7 mouse cellular contexts compared by ENCODE assay signal in genomic region chr7:49496766-49497425, GRCm38 (mm10).
A peak's percentile ranks its signal among the peaks of the same experiment; 100 is the strongest.
DNase-seq lines count a peak whose midpoint lies in the region; ATAC-seq and TF ChIP-seq lines count a peak whose summit lies in the region.

No protein-coding gene starts in this region.

- no peak for DNase-seq in midbrain, embryonic 11.5 days (ENCODE audit: low spot score, missing footprints)
- DNase-seq in midbrain, postnatal 0 days (ENCODE audit: low spot score): no peak
- DNase-seq in hindbrain, embryonic 11.5 days (ENCODE audit: low spot score): peak; percentile 49
- DNase-seq in gastrocnemius, postnatal 10 days: no peak
- no peak for DNase-seq in cerebellum, adult 11-12 months

- no peaks in the 10 kb centered on the region for H3K36me3 ChIP-seq in midbrain, embryonic 11.5 days (ENCODE audit: control insufficient read depth, insufficient read depth, low read length)
- peaks cover 3% of the 10 kb centered on the region; the same call in 1 of the 2 replicates for H3K36me3 ChIP-seq in midbrain, postnatal 0 days (ENCODE audit: insufficient read depth, low read length)
- H3K36me3 ChIP-seq in embryonic facial prominence, embryonic 13.5 days: peaks cover 4% of the 10 kb centered on the region; the same call in 1 of the 2 replicates
- H3K36me3 ChIP-seq in hindbrain, embryonic 11.5 days (ENCODE audit: control insufficient read depth, insufficient read depth, low read length): no peaks in the 10 kb centered on the region

- WGBS in midbrain, embryonic 11.5 days: 41% methylated on average over 13 of the region's 13 CpGs
- WGBS in midbrain, postnatal 0 days: 39% methylated on average over 13 of the region's 13 CpGs
- 15% methylated on average over 13 of the region's 13 CpGs for WGBS in embryonic facial prominence, embryonic 13.5 days
- WGBS in hindbrain, embryonic 11.5 days: 47% methylated on average over 13 of the region's 13 CpGs

- no peak for TF ChIP-seq CTCF in midbrain, postnatal 0 days (IDR thresholded peaks at IDR 0.05)

- no peak overlapping the region; the same call in 1 of the 2 replicates for H3K27ac ChIP-seq in midbrain, embryonic 11.5 days (ENCODE audit: low read depth, low read length)
- H3K27ac ChIP-seq in midbrain, postnatal 0 days (ENCODE audit: low read depth, low read length): no peak overlapping the region
- H3K27ac ChIP-seq in embryonic facial prominence, embryonic 13.5 days: no peak overlapping the region
- H3K27ac ChIP-seq in hindbrain, embryonic 11.5 days (ENCODE audit: low read depth, low read length): 0 out of 2 replicates have a peak overlapping the region, but pooled peaks have one; percentile 75

- no peaks in the 10 kb centered on the region for H3K9me3 ChIP-seq in midbrain, embryonic 11.5 days (ENCODE audit: control insufficient read depth, low read length)
- H3K9me3 ChIP-seq in midbrain, postnatal 0 days (ENCODE audit: low read length): no peaks in the 10 kb centered on the region
- no peaks in the 10 kb centered on the region for H3K9me3 ChIP-seq in embryonic facial prominence, embryonic 13.5 days
- no peaks in the 10 kb centered on the region for H3K9me3 ChIP-seq in hindbrain, embryonic 11.5 days (ENCODE audit: control insufficient read depth, low read length)

- no peaks in the 10 kb centered on the region for H3K27me3 ChIP-seq in midbrain, embryonic 11.5 days (ENCODE audit: control insufficient read depth, insufficient read depth, low read length)
- no peaks in the 10 kb centered on the region for H3K27me3 ChIP-seq in midbrain, postnatal 0 days (ENCODE audit: insufficient read depth, low read length)
- H3K27me3 ChIP-seq in embryonic facial prominence, embryonic 13.5 days: no peaks in the 10 kb centered on the region
- no peaks in the 10 kb centered on the region for H3K27me3 ChIP-seq in hindbrain, embryonic 11.5 days (ENCODE audit: control insufficient read depth, insufficient read depth, low read length)

- 0 out of 2 replicates have a peak overlapping the region, but pooled peaks have one; percentile 4 for H3K4me2 ChIP-seq in midbrain, embryonic 11.5 days
- H3K4me2 ChIP-seq in midbrain, postnatal 0 days (ENCODE audit: low read depth, low read length, poor library complexity, severe bottlenecking): no peak overlapping the region
- H3K4me2 ChIP-seq in embryonic facial prominence, embryonic 13.5 days: peak overlapping the region; percentile 31; the same call in 1 of the 2 replicates
- no peak overlapping the region for H3K4me2 ChIP-seq in hindbrain, embryonic 11.5 days (replicated peaks; ENCODE audit: low read depth, low read length)

- ATAC-seq in midbrain, embryonic 11.5 days (ENCODE audit: low FRiP score): peak; percentile 49; the same call in 1 of the 2 replicates
- ATAC-seq in midbrain, postnatal 0 days (ENCODE audit: low FRiP score): no peak
- peak; percentile 34; the same call in 1 of the 2 replicates for ATAC-seq in embryonic facial prominence, embryonic 13.5 days (ENCODE audit: insufficient number of reproducible peaks, insufficient read depth, low FRiP score, low TSS enrichment, low read depth)
- ATAC-seq in hindbrain, embryonic 11.5 days (ENCODE audit: low FRiP score): peak; percentile 14; the same call in 1 of the 2 replicates
- peak; percentile 58 for ATAC-seq in megakaryocyte, adult 5-6 weeks (ENCODE audit: poor library complexity, severe bottlenecking)

- no peak overlapping the region for H3K9ac ChIP-seq in midbrain, embryonic 11.5 days (ENCODE audit: low read length)
- no peak overlapping the region for H3K9ac ChIP-seq in midbrain, postnatal 0 days (replicated peaks; ENCODE audit: low read length, poor library complexity, severe bottlenecking)
- H3K9ac ChIP-seq in embryonic facial prominence, embryonic 13.5 days: no peak overlapping the region
- 0 out of 2 replicates have a peak overlapping the region, but pooled peaks have one; percentile 15 for H3K9ac ChIP-seq in hindbrain, embryonic 11.5 days (ENCODE audit: low read depth, low read length)

- H3K4me3 ChIP-seq in midbrain, embryonic 11.5 days (ENCODE audit: low read depth, low read length): no peak overlapping the region
- H3K4me3 ChIP-seq in midbrain, postnatal 0 days (ENCODE audit: low read depth, low read length): no peak overlapping the region
- H3K4me3 ChIP-seq in embryonic facial prominence, embryonic 13.5 days: no peak overlapping the region
- no peak overlapping the region for H3K4me3 ChIP-seq in hindbrain, embryonic 11.5 days (ENCODE audit: low read depth, low read length)

- H3K4me1 ChIP-seq in midbrain, embryonic 11.5 days (ENCODE audit: control insufficient read depth, insufficient read depth, low read length): peaks cover 25% of the 10 kb centered on the region
- H3K4me1 ChIP-seq in midbrain, postnatal 0 days (ENCODE audit: insufficient read depth, low read length): peaks cover 6% of the 10 kb centered on the region; the same call in 1 of the 2 replicates
- H3K4me1 ChIP-seq in embryonic facial prominence, embryonic 13.5 days: peaks cover 16% of the 10 kb centered on the region
- H3K4me1 ChIP-seq in hindbrain, embryonic 11.5 days (replicated peaks; ENCODE audit: control insufficient read depth, insufficient read depth, low read length): peaks cover 12% of the 10 kb centered on the region

Comparison
In these comparisons a context has a peak if more than half of its experiments do, and no peak if none do; other contexts are left out.
1. H3K4me2 ChIP-seq: peak in midbrain, embryonic 11.5 days (single experiment) and embryonic facial prominence, embryonic 13.5 days (single experiment); none in midbrain, postnatal 0 days (single experiment) and hindbrain, embryonic 11.5 days (single experiment).